Mouse (Mus musculus) MEL (cell line): Measurements from ENCODE around the gene Gtf3a. TPM values are rescaled to one million over a fixed set of nuclear protein-coding genes. Genes with fewer than 3 reads are reported as not detected.

ENCODE experiments used
- DNase-seq: peaks from one replicate; pipeline ENCODE4 v3.0.0; 2011; ENCODE audit warnings: low read depth, low spot score
- H3K27ac ChIP-seq: 2 replicates; pipeline ENCODE4 v1.5.1; 2012; ENCODE audit warnings: low read depth, mild to moderate bottlenecking, control low read depth, low read length, moderate library complexity; ENCODE audit not compliant: control insufficient read depth
- H3K27me3 ChIP-seq, 2 experiments: fragments of 150-350 bp in 1 of 2; sonication (generic) in 1 of 2; 2 replicates each; pipeline ENCODE4 v1.6.1; 2012; ENCODE audit warnings: low read length in 2 of 2, mild to moderate bottlenecking in 2 of 2, improper control_type of control experiment in 1 of 2, moderate library complexity in 1 of 2; ENCODE audit not compliant: insufficient read depth in 2 of 2, control insufficient read depth in 1 of 2
- H3K36me3 ChIP-seq, 2 experiments: 2 replicates each; pipeline ENCODE4 v1.6.1; 2012 to 2014; ENCODE audit warnings: low read length in 2 of 2, improper control_type of control experiment in 1 of 2, inconsistent platforms in 1 of 2, mild to moderate bottlenecking in 1 of 2; ENCODE audit not compliant: insufficient read depth in 2 of 2, control insufficient read depth in 1 of 2
- H3K4me1 ChIP-seq, 2 experiments: fragments of 150-350 bp in 1 of 2; sonication (generic) in 1 of 2; 2 replicates each; pipeline ENCODE4 v1.6.1; 2012; ENCODE audit warnings: low read length in 2 of 2, improper control_type of control experiment in 1 of 2, mild to moderate bottlenecking in 1 of 2; ENCODE audit not compliant: insufficient read depth in 2 of 2, control insufficient read depth in 1 of 2
- H3K4me3 ChIP-seq, 2 experiments: fragments of 150-350 bp in 1 of 2; sonication (generic) in 1 of 2; 2 replicates each; pipeline ENCODE4 v1.5.1; 2012; ENCODE audit warnings: low read depth in 2 of 2, low read length in 2 of 2, mild to moderate bottlenecking in 2 of 2, moderate library complexity in 2 of 2, control low read depth in 1 of 2, improper control_type of control experiment in 1 of 2; ENCODE audit not compliant: control insufficient read depth in 1 of 2, insufficient read depth in 1 of 2
- H3K79me2 ChIP-seq: 2 replicates; pipeline ENCODE4 v1.6.1; 2012; ENCODE audit warnings: mild to moderate bottlenecking, low read length, moderate library complexity; ENCODE audit not compliant: control insufficient read depth, poor library complexity, insufficient read depth
- H3K9ac ChIP-seq: 2 replicates; pipeline ENCODE4 v1.6.1; 2012; ENCODE audit warnings: low read depth, mild to moderate bottlenecking, control low read depth, low read length, moderate library complexity; ENCODE audit not compliant: control insufficient read depth, poor library complexity, severe bottlenecking
- H3K9me3 ChIP-seq: fragments of 150-350 bp; sonication (generic); replicated peaks from 2 replicates; pipeline ENCODE4 v1.6.1; 2012; ENCODE audit warnings: mild to moderate bottlenecking, low read length, improper control_type of control experiment, moderate library complexity; ENCODE audit not compliant: insufficient read depth
- BHLHE40 ChIP-seq: IDR thresholded peaks from 2 replicates; pipeline ENCODE4 v1.6.1; 2012; ENCODE audit warnings: low read depth, mild to moderate bottlenecking, inconsistent platforms, low read length, improper control_type of control experiment, borderline replicate concordance
- CHD1 ChIP-seq: IDR thresholded peaks from 2 replicates; pipeline ENCODE4 v1.6.1; 2012; ENCODE audit warnings: low read depth, mild to moderate bottlenecking, inconsistent platforms, low read length, improper control_type of control experiment
- CHD2 ChIP-seq: IDR thresholded peaks from 2 replicates; pipeline ENCODE4 v1.6.1; 2011; ENCODE audit warnings: low read length, improper control_type of control experiment
- E2F4 ChIP-seq: IDR thresholded peaks from 2 replicates; pipeline ENCODE4 v1.6.1; 2011; ENCODE audit warnings: low read depth, low read length, improper control_type of control experiment, borderline replicate concordance
- ELF1 ChIP-seq: IDR thresholded peaks from 2 replicates; pipeline ENCODE4 v1.6.1; 2014; ENCODE audit warnings: low read depth, mild to moderate bottlenecking, inconsistent platforms, low read length, improper control_type of control experiment, moderate library complexity
- EP300 ChIP-seq, 2 experiments: IDR thresholded peaks; 2 replicates each; pipeline ENCODE4 v1.6.1; 2011; ENCODE audit warnings: improper control_type of control experiment in 2 of 2, low read length in 2 of 2, low read depth in 1 of 2, mild to moderate bottlenecking in 1 of 2
- ETS1 ChIP-seq: IDR thresholded peaks from 2 replicates; pipeline ENCODE4 v1.6.1; 2012; ENCODE audit warnings: low read depth, mild to moderate bottlenecking, inconsistent platforms, low read length, improper control_type of control experiment, moderate library complexity
- GABPA ChIP-seq: IDR thresholded peaks from 2 replicates; pipeline ENCODE4 v1.6.1; 2012; ENCODE audit warnings: low read depth, mild to moderate bottlenecking, inconsistent platforms, low read length, improper control_type of control experiment, moderate library complexity
- HCFC1 ChIP-seq: IDR thresholded peaks from 2 replicates; pipeline ENCODE4 v1.6.1; 2012; ENCODE audit warnings: low read depth, mild to moderate bottlenecking, inconsistent platforms, low read length, improper control_type of control experiment, moderate library complexity
- JUND ChIP-seq: IDR thresholded peaks from 2 replicates; pipeline ENCODE4 v1.6.1; 2011; ENCODE audit warnings: low read depth, mild to moderate bottlenecking, improper control_type of control experiment, low read length
- KAT2A ChIP-seq: conservative IDR thresholded peaks from 2 replicates; pipeline ENCODE4 v1.6.1; 2012; ENCODE audit warnings: low read depth, low read length, improper control_type of control experiment, inconsistent platforms
- MAFK ChIP-seq: IDR thresholded peaks from 2 replicates; pipeline ENCODE4 v1.6.1; 2011; ENCODE audit warnings: low read depth, mild to moderate bottlenecking, low read length, improper control_type of control experiment, borderline replicate concordance
- MAX ChIP-seq: IDR thresholded peaks from 2 replicates; pipeline ENCODE4 v1.6.1; 2011; ENCODE audit warnings: low read length, improper control_type of control experiment
- MAZ ChIP-seq: IDR thresholded peaks from 2 replicates; pipeline ENCODE4 v1.6.1; 2012; ENCODE audit warnings: low read depth, mild to moderate bottlenecking, inconsistent platforms, low read length, improper control_type of control experiment
- MEF2A ChIP-seq: IDR thresholded peaks from 2 replicates; pipeline ENCODE4 v1.6.1; 2014; ENCODE audit warnings: low read depth, mild to moderate bottlenecking, inconsistent platforms, low read length, improper control_type of control experiment; ENCODE audit not compliant: poor library complexity, insufficient replicate concordance, severe bottlenecking; ENCODE audit errors: extremely low read depth
- MXI1 ChIP-seq: IDR thresholded peaks from 2 replicates; pipeline ENCODE4 v1.6.1; 2011; ENCODE audit warnings: mild to moderate bottlenecking, low read depth, low read length, improper control_type of control experiment
- MYB ChIP-seq: IDR thresholded peaks from 2 replicates; pipeline ENCODE4 v1.6.1; 2011; ENCODE audit warnings: mild to moderate bottlenecking, low read depth, low read length, improper control_type of control experiment
- MYC ChIP-seq: IDR thresholded peaks from 2 replicates; pipeline ENCODE4 v1.6.1; 2011; ENCODE audit warnings: low read depth, mild to moderate bottlenecking, low read length, improper control_type of control experiment, moderate library complexity
- NRF1 ChIP-seq: IDR thresholded peaks from 2 replicates; pipeline ENCODE4 v1.6.1; 2014; ENCODE audit warnings: low read depth, mild to moderate bottlenecking, inconsistent platforms, low read length, improper control_type of control experiment, moderate library complexity; ENCODE audit not compliant: poor library complexity, insufficient read depth, severe bottlenecking
- POLR2A ChIP-seq, 2 experiments: IDR thresholded peaks; 2 replicates each; pipeline ENCODE4 v1.6.1; 2011 to 2012; ENCODE audit warnings: low read length in 2 of 2, mild to moderate bottlenecking in 2 of 2, control low read depth in 1 of 2, improper control_type of control experiment in 1 of 2, low read depth in 1 of 2, moderate library complexity in 1 of 2; ENCODE audit not compliant: control insufficient read depth in 1 of 2, insufficient read depth in 1 of 2, poor library complexity in 1 of 2
- POLR2AphosphoS2 ChIP-seq: IDR thresholded peaks from 2 replicates; pipeline ENCODE4 v1.6.1; 2011; ENCODE audit warnings: low read length, improper control_type of control experiment
- POLR2AphosphoS5 ChIP-seq: IDR thresholded peaks from 2 replicates; pipeline ENCODE4 v1.6.1; 2012; ENCODE audit warnings: low read depth, borderline replicate concordance, mild to moderate bottlenecking, inconsistent platforms, low read length, moderate library complexity, mixed read lengths
- RAD21 ChIP-seq: IDR thresholded peaks from 2 replicates; pipeline ENCODE4 v1.6.1; 2011; ENCODE audit warnings: mild to moderate bottlenecking, low read depth, low read length, improper control_type of control experiment
- SMC3 ChIP-seq: IDR thresholded peaks from 2 replicates; pipeline ENCODE4 v1.6.1; 2011; ENCODE audit warnings: low read depth, low read length, improper control_type of control experiment
- TCF12 ChIP-seq: IDR thresholded peaks from 2 replicates; pipeline ENCODE4 v1.6.1; 2014; ENCODE audit warnings: low read depth, mild to moderate bottlenecking, inconsistent platforms, low read length, improper control_type of control experiment, moderate library complexity
- UBTF ChIP-seq: IDR thresholded peaks from 2 replicates; pipeline ENCODE4 v1.6.1; 2012; ENCODE audit warnings: low read depth, mild to moderate bottlenecking, inconsistent platforms, low read length, improper control_type of control experiment, moderate library complexity, borderline replicate concordance; ENCODE audit not compliant: insufficient read depth
- USF1 ChIP-seq: IDR thresholded peaks from 2 replicates; pipeline ENCODE4 v1.6.1; 2014; ENCODE audit warnings: low read depth, mild to moderate bottlenecking, inconsistent platforms, low read length, improper control_type of control experiment, moderate library complexity
- USF2 ChIP-seq, 2 experiments: IDR thresholded peaks; 2 replicates each; pipeline ENCODE4 v1.6.1; 2011 to 2012; ENCODE audit warnings: improper control_type of control experiment in 2 of 2, low read length in 2 of 2, borderline replicate concordance in 1 of 2, inconsistent platforms in 1 of 2, low read depth in 1 of 2, mild to moderate bottlenecking in 1 of 2; ENCODE audit not compliant: insufficient read depth in 1 of 2
- ZKSCAN1 ChIP-seq: IDR thresholded peaks from 2 replicates; pipeline ENCODE4 v1.6.1; 2012; ENCODE audit warnings: low read depth, mild to moderate bottlenecking, inconsistent platforms, low read length, improper control_type of control experiment, moderate library complexity
- ZMIZ1 ChIP-seq: IDR thresholded peaks from 2 replicates; pipeline ENCODE4 v1.6.1; 2012; ENCODE audit warnings: low read depth, mild to moderate bottlenecking, inconsistent platforms, low read length, improper control_type of control experiment, moderate library complexity
- ZNF384 ChIP-seq: IDR thresholded peaks from 2 replicates; pipeline ENCODE4 v1.6.1; 2012; ENCODE audit warnings: low read depth, mild to moderate bottlenecking, inconsistent platforms, low read length, improper control_type of control experiment
- polyA plus RNA-seq, 2 experiments: library from polyadenylated mRNA; stranded (reverse) in 1 of 2; unstranded in 1 of 2; fragments of >175 nt in 1 of 2; fragments of >200 nt in 1 of 2; gene quantifications; 2 replicates each; pipeline versions ENCODE4 v1.2.1 to v1.2.4; 2012; ENCODE audit warnings: low replicate concordance in 2 of 2, low read depth in 1 of 2; ENCODE audit not compliant: insufficient read length in 2 of 2, insufficient read depth in 1 of 2, missing spikeins in 1 of 2
- total RNA-seq: library from RNA; depleted of rRNA; stranded (reverse); fragments of 300-350 nt; gene quantifications from 2 replicates; pipeline ENCODE4 v1.2.3, GENCODE M21; 2012

The Gtf3a gene
- total and polyA plus RNA-seq, 3 experiments: 173 to 204 TPM; not detected in 1

- TF ChIP-seq ZKSCAN1 (no peak; the same call in 1 of the 2 replicates), E2F4 (no peak), POLR2AphosphoS5 (no peak), GABPA (no peak), ZMIZ1 (peak; percentile 65; the same call in 1 of the 2 replicates), MAX (peak; percentile 13; the same call in 1 of the 2 replicates), JUND (no peak), POLR2AphosphoS2 (peak; percentile 79; the same call in 1 of the 2 replicates), HCFC1 (peak; percentile 93), MEF2A (0 out of 2 replicates have a peak, but pooled peaks have one; percentile 34), MAZ (peak; percentile 86), KAT2A (peak; percentile 63; the same call in 1 of the 2 replicates), MAFK (no peak), MXI1 (peak; percentile 87), BHLHE40 (peak; percentile 11; the same call in 1 of the 2 replicates)
- TF ChIP-seq, all 39 proteins: peak for 18
These were observed 14.9 kb downstream of the Gtf3a start, which contains the start of gene Mtif3 (continued) for GRCm38 (mm10) chr5:146963118-146963936.

DNA sequence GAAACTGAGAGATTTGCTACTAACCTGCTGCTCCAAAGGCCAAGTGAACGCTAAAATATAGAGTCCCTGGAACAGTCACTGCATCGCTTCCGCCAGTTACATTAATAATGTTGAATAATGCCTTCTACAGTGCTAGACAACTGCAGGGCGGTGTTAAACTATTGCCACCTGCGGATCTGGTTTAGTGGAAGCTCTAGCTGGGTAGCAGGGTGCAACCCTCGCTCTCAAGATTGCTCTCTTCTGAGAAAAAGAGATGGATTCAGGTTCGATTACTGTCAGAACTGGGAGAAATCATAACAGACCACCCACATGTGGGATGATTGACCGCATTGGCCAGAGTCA, 15.5 kb downstream of the Gtf3a start:
- Histone ChIP-seq H3K27ac (no peak overlapping the region), H3K9me3 (no peaks in the 10 kb centered on the region), H3K4me1 (peaks cover 0 to 8% of the 10 kb centered on the region in 2 experiments; a peak in 1 of 4 replicates), H3K4me3 (peak overlapping the region; percentile 90 to 93), H3K9ac (peak overlapping the region; percentile 50), H3K36me3 (peaks cover 0 to 3% of the 10 kb centered on the region in 2 experiments; a peak in 1 of 4 replicates), H3K27me3 (peaks cover 0 to 4% of the 10 kb centered on the region in 2 experiments; a peak in 1 of 4 replicates), H3K79me2 (peaks cover 8% of the 10 kb centered on the region)
- DNase-seq: no peak
- no peak for TF ChIP-seq KAT2A
- TF ChIP-seq MEF2A: no peak
- TF ChIP-seq UBTF: no peak
- TF ChIP-seq RAD21: no peak
- no peak for TF ChIP-seq CHD2
- TF ChIP-seq MAX: no peak
- no peak; the same call in 1 of the 2 replicates for TF ChIP-seq TCF12
- TF ChIP-seq ELF1: no peak
- TF ChIP-seq MAZ: 0 out of 2 replicates have a peak, but pooled peaks have one; percentile 15
- peak; percentile 100; the same call in 1 of the 2 replicates for TF ChIP-seq ZNF384
- no peak for TF ChIP-seq POLR2A (IDR thresholded peaks at IDR 0.05; ENCODE audit: control insufficient read depth in 1 of 2, insufficient read depth in 1 of 2, low read depth in 1 of 2, low read length in 2 of 2, poor library complexity in 1 of 2)
- TF ChIP-seq USF2 (IDR thresholded peaks at IDR 0.05; ENCODE audit: borderline replicate concordance in 1 of 2, insufficient read depth in 1 of 2, low read depth in 1 of 2, low read length in 2 of 2): peak in 1 of 2 experiments; percentile 42; a peak in 1 of 4 replicates
- no peak for TF ChIP-seq BHLHE40
- TF ChIP-seq ZKSCAN1: no peak
- no peak for TF ChIP-seq EP300 (IDR thresholded peaks at IDR 0.05; ENCODE audit: low read depth in 1 of 2, low read length in 2 of 2)
- TF ChIP-seq USF1: no peak
- TF ChIP-seq CHD1: no peak
- no peak for TF ChIP-seq NRF1
- no peak for TF ChIP-seq MYB
- no peak for TF ChIP-seq MXI1
- peak; percentile 13; the same call in 1 of the 2 replicates for TF ChIP-seq SMC3
- TF ChIP-seq ETS1: no peak
- no peak for TF ChIP-seq MAFK
- TF ChIP-seq MYC: peak; percentile 39; the same call in 1 of the 2 replicates
- TF ChIP-seq POLR2AphosphoS2: no peak
